Mouse (Mus musculus): ENCODE measurements around the gene Usp36. TPM values are rescaled to one million over a fixed set of nuclear protein-coding genes. Genes with fewer than 3 reads are reported as not detected.

The Usp36 gene
- polyA plus RNA-seq, 1 experiment = 14.8 TPM

DNA sequence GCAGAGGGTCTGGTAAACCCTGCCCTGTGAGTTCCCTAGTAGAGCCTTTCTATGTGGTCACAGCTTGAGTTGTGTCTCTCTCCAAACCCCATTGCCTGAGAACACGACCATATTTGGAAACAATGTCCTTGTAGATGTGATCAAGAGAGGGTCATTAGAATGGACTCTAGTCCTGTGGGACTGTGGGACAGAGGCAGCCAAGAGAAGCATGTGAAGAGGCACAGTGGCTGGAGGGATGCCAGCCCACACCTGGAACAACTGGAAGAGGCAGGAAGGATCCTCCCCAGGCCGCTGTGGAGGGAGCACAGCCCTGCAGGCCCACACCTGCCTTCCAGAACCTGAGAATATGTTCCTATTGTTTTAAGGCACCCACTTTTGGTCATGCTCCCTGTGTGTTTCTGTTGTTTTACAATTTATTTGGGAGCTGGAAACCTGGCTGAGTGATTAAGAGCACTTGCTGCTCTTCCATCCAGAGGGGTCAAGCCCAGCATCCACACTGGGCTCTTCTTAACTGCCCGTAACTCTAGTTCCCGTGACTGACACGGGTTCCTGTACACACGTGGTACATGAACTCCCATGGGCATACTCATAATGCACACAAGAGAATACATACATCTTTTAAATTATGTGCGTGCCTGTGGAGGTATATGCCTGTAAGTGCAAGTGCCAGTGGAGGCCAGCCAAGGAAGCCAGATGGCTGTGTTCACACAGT, 36.4 kb downstream of the Usp36 start:
- Histone ChIP-seq H3K9me3 (no peaks in the 10 kb centered on the region), H3K27me3 (replicated peaks) (no peaks in the 10 kb centered on the region), H3K4me1 (peaks cover 22% of the 10 kb centered on the region), H3K36me3 (replicated peaks; ENCODE audit: low read length) (peaks cover 40% of the 10 kb centered on the region), H3K4me3 (replicated peaks) (no peak overlapping the region)
- TF ChIP-seq GATA1 (IDR thresholded peaks at IDR 0.05; ENCODE audit: borderline replicate concordance, low read length) = no peak
- TF ChIP-seq FLI1 (IDR thresholded peaks at IDR 0.05; ENCODE audit: low read length) = no peak

DNA sequence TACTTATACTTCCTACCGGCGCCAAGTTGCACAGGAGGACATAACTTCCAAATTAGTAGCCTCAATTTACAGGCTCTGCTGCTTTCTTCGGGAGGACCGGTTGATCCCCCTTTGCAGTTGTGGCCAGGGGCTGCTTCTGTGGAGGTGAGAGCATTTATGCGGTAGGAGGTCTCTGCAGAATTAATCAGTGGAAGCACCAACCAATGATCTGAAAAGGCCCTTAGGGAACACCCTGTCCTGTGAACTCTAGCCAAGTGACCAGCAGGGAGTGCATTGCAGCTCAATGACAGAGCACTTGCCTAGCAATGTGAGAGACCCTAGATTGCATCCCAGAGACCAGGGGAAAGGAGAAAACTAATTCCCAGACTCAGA, 41.0 kb downstream of the Usp36 start:
- Histone ChIP-seq H3K9me3 (no peaks in the 10 kb centered on the region), H3K4me1 (peaks cover 38% of the 10 kb centered on the region), H3K36me3 (replicated peaks; ENCODE audit: low read length) (peaks cover 4% of the 10 kb centered on the region), H3K27me3 (replicated peaks) (no peaks in the 10 kb centered on the region), H3K4me3 (replicated peaks) (peak overlapping the region; percentile 98)
- TF ChIP-seq GATA1 (IDR thresholded peaks at IDR 0.05; ENCODE audit: borderline replicate concordance, low read length) (no peak), FLI1 (IDR thresholded peaks at IDR 0.05; ENCODE audit: low read length) (no peak)

DNA sequence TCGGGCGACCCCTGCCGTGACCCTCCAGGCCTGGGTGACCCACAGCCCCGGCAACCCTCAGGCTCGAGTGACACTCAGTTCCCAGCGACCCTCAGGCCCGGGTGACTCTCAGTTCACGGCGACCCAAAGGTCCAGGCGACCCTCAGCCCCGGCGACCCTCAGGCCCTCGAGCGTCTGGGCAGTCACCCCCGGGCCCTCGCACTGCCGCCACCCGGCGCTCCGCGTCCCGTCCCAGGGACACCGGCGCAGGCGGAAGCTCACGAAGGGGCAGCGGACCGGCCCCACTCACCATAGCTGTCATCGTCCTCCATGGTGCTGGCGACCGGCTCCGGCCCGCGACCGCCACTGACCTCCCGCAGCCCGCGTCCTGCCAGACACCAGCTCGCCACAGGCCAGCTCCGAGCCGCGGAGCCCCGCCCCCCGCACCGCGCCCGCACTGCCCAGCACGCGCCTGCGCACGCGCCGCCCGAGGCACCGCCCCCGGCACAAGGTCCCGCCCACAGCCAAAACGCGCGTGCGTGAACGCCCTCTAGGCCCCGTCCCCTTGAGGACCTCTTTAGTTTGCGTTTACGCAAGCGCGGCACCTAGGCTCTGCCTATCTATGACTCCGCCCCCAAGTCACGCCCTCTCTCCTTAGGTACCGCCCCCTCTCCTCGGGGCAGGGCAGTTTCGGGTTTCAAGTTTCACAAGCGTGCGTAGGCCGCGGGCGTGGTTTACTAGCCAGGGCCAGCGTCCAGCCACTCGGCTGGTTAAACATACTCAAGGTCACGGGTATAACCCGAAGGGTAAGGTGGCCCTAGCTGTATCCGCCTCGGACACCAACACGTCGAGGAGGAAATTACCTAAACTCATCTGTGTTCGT, 41.7 kb downstream of the Usp36 start, which contains the start of gene Cyth1:
TSS of gene Cyth1 (minus strand) at position 443 of the 862 bp plus-strand sequence.
- TF ChIP-seq FLI1 (IDR thresholded peaks at IDR 0.05; ENCODE audit: low read length) (no peak), GATA1 (IDR thresholded peaks at IDR 0.05; ENCODE audit: borderline replicate concordance, low read length) (no peak)
- H3K9me3 ChIP-seq = no peaks in the 10 kb centered on the region
- H3K36me3 ChIP-seq (replicated peaks; ENCODE audit: low read length) = no peaks in the 10 kb centered on the region
- peak within 1 kb of the TSS; percentile 98 for H3K4me3 ChIP-seq (replicated peaks)
- H3K27me3 ChIP-seq (replicated peaks) = no peaks in the 10 kb centered on the region
- H3K4me1 ChIP-seq = peaks cover 38% of the 10 kb centered on the region

DNA sequence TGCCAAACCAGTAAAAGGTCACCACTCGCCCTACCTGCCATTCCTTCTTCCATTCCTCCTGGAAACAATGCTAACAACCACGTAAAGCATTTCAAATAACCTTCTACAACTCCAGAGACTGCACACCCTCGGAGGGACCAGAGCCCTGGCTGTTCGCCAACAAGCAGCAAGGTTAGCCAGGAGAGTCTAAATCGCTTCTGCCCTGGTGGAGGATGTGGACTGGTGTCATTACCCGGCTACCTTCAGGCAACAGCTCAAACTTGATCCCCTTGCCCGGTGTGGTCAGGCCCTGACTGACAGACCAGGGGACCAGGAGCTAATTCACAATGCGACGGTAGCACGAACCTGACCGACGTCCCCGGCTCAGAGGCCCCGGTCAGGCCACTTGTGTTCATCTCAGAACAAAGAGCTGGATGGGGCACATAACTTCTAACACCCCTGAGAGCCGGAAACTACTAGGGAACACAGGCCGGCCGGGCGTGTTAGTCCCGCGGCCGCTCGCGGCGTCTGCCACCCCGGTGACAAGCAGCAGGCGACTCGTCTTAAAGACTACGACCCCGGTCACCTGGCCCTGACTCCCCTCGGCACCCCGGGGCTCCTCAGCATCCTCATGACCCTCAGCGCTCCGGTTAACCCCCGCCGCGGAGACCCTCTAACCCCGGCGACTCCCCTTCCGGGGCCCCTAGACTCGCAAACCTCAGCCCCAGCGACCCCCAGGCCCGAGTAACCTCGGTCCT, 42.5 kb downstream of the Usp36 start:
- peaks cover 40% of the 10 kb centered on the region for H3K4me1 ChIP-seq
- no peaks in the 10 kb centered on the region for H3K27me3 ChIP-seq (replicated peaks)
- TF ChIP-seq FLI1 (IDR thresholded peaks at IDR 0.05; ENCODE audit: low read length) (no peak), GATA1 (IDR thresholded peaks at IDR 0.05; ENCODE audit: borderline replicate concordance, low read length) (no peak)
- no peaks in the 10 kb centered on the region for H3K36me3 ChIP-seq (replicated peaks; ENCODE audit: low read length)
- H3K9me3 ChIP-seq = no peaks in the 10 kb centered on the region
- peak overlapping the region; percentile 98 for H3K4me3 ChIP-seq (replicated peaks)

DNA sequence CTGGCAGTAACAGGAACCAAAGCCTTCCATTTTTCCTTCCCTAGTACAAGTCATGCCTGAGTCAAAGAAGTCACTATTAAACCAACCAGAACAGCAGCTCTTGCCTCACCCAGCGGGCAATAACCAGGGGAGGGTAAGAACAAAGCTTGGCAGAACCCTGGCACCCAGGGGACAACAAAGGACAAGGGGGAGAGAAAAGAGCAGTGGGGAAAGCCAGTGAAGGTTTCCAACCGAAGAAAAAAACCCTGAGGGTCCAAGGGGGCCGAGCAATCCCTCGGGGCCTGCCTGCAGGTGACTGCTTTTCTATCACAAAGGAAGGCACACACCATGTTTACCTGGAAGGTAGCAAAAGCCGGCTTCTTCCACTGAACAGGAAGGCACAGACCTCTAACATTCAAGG, 43.3 kb downstream of the Usp36 start:
- no peaks in the 10 kb centered on the region for H3K9me3 ChIP-seq
- peak overlapping the region; percentile 98 for H3K4me3 ChIP-seq (replicated peaks)
- H3K4me1 ChIP-seq = peaks cover 42% of the 10 kb centered on the region
- no peaks in the 10 kb centered on the region for H3K36me3 ChIP-seq (replicated peaks; ENCODE audit: low read length)
- no peaks in the 10 kb centered on the region for H3K27me3 ChIP-seq (replicated peaks)
- TF ChIP-seq GATA1 (IDR thresholded peaks at IDR 0.05; ENCODE audit: borderline replicate concordance, low read length) (no peak), FLI1 (IDR thresholded peaks at IDR 0.05; ENCODE audit: low read length) (no peak)

DNA sequence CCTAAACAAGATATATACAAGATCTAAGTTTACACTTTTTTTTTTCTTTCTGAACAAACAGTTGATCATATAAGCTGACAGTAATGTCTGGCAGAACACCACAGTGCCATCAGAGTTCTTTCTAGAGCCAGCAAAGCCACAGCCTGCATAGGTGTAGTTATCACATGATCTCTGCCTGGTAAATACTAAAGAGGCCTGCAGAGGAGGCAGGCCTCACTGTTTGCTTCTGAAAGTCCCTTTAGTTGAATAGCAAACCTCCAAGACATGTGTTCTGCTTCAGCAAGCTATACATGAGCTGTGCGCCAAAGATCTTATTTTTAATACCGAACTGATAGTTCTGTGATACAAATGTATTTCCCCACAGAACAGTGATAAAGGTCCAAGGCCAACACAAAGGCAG, 44.9 kb downstream of the Usp36 start:
- no peak for TF ChIP-seq GATA1 (IDR thresholded peaks at IDR 0.05; ENCODE audit: borderline replicate concordance, low read length)
- no peak for TF ChIP-seq FLI1 (IDR thresholded peaks at IDR 0.05; ENCODE audit: low read length)
- no peaks in the 10 kb centered on the region for H3K27me3 ChIP-seq (replicated peaks)
- H3K4me3 ChIP-seq (replicated peaks) = no peak overlapping the region
- H3K4me1 ChIP-seq = peaks cover 50% of the 10 kb centered on the region
- H3K36me3 ChIP-seq (replicated peaks; ENCODE audit: low read length) = no peaks in the 10 kb centered on the region
- no peaks in the 10 kb centered on the region for H3K9me3 ChIP-seq

DNA sequence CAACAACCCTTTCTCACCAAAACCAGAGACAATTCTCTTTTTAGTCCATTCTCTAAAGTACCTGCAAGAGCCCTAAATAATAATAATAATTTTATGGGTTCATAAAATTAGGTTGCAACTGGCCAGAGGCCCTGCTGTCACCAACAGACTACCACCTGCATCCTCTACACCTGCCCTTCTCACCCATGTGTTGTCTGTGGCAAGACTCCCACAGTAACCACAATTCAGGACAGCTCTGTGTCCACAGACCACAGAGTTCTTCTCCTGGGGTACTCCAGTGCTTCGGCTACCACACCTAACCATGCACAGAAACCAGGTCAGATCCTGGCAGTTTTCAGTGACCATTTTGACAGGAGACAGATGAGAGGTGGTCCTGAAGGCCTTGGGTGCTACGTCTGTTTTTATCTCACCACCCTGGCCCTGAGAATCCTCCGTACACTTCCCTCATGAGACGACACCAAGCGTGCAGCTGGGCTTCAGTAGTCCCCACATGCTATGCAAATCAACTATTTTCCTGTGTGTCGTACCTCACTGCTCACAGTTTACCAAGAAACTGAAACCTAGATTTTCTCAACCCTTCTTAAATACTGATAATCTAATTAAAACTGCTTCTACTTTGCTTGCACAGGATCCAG, 46.3 kb downstream of the Usp36 start:
- Histone ChIP-seq H3K27me3 (replicated peaks) (peaks cover 3% of the 10 kb centered on the region), H3K4me1 (peaks cover 51% of the 10 kb centered on the region), H3K36me3 (replicated peaks; ENCODE audit: low read length) (no peaks in the 10 kb centered on the region), H3K4me3 (replicated peaks) (no peak overlapping the region), H3K9me3 (no peaks in the 10 kb centered on the region)
- TF ChIP-seq FLI1 (IDR thresholded peaks at IDR 0.05; ENCODE audit: low read length) (no peak), GATA1 (IDR thresholded peaks at IDR 0.05; ENCODE audit: borderline replicate concordance, low read length) (no peak)

DNA sequence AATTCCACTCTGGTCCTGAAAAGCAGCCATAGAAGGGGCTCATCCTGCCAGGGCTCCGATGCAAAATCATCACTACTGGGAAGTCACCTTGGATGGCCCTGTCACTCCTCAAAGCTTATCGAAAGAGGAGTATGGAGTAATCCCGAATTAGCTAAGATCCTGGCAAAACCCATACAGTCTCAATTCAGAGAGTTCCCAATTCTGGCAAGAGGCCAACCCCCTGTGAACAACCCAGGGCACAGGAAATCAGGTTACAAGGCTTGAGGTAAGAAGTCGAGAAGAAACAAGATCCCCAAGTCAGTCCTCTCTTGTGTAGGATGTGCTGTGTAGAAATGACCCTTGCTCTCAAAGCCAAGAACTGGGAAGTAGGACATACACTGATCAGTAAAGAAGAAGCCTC, 47.5 kb downstream of the Usp36 start:
- Histone ChIP-seq H3K4me1 (peaks cover 58% of the 10 kb centered on the region), H3K36me3 (replicated peaks; ENCODE audit: low read length) (no peaks in the 10 kb centered on the region), H3K27me3 (replicated peaks) (peaks cover 3% of the 10 kb centered on the region), H3K9me3 (no peaks in the 10 kb centered on the region), H3K4me3 (replicated peaks) (no peak overlapping the region)
- TF ChIP-seq GATA1 (IDR thresholded peaks at IDR 0.05; ENCODE audit: borderline replicate concordance, low read length) (no peak), FLI1 (IDR thresholded peaks at IDR 0.05; ENCODE audit: low read length) (no peak)

DNA sequence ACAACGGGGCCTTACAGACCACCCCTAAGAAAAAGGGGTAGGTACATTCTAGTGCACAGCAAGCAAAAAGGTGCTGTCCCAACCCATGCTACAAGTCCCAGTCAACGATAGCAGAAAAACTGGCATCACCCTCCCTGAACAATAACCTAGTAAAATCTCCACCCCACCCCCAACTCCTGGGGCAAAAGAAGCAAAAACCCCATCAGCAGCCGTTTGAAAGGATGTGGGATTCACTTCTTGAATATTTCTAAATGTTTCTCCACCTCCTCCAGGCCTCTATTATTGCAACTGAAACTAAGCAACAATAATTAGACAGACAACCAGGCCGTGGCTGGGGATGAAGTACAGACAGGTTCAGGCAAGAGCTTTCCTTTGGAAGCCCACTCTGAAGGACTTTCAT, 49.7 kb downstream of the Usp36 start:
- Histone ChIP-seq H3K9me3 (no peaks in the 10 kb centered on the region), H3K4me1 (peaks cover 63% of the 10 kb centered on the region), H3K27me3 (replicated peaks) (peaks cover 3% of the 10 kb centered on the region), H3K36me3 (replicated peaks; ENCODE audit: low read length) (no peaks in the 10 kb centered on the region), H3K4me3 (replicated peaks) (no peak overlapping the region)
- TF ChIP-seq GATA1 (IDR thresholded peaks at IDR 0.05; ENCODE audit: borderline replicate concordance, low read length) = no peak
- TF ChIP-seq FLI1 (IDR thresholded peaks at IDR 0.05; ENCODE audit: low read length) = no peak
